Mouse (Mus musculus): ENCODE results near the gene Stxbp1. TPM values are rescaled to one million over a fixed set of nuclear protein-coding genes. Genes with fewer than 3 reads are reported as not detected.
A peak's percentile ranks its signal among the peaks of the same experiment; 100 is the strongest.

Stxbp1 gene
- total RNA-seq, 2 experiments from 2014 or later, result 601 to 619 TPM

DNA sequence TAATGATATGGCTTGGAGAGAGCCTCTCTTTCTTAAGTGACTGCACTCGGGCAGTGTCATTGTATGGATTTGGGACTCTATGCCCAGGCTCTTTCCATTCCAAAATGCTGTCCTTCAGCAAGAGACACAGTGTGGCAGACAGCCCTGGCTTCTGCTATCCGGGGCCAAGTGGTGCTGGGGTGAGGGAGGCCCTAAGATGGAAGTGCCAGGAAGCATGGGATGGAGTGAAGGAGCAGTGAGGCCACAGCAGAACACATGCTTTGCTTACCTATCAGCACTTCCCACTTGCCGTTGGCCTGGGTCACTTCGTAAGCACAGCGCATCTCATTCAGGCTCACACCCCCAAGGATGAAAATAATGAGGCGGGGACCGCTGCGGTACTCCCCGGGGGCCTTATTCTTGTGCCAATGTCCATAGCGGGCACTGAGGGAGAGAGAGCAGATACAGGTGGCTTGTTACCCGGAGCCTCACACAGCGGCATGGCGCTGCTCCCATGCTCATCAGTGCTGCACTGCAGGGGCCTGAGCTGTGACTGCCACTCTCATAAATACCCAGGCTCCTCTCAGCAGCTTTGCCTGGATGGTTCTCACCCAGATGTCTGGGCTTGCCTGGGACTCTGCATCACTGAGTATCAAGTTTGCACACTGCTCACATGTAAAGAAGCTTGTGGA lies 51.2 kb downstream of the Stxbp1 start:
- no peak for DNase-seq (ENCODE audit: low spot score in 2 of 2)

DNA sequence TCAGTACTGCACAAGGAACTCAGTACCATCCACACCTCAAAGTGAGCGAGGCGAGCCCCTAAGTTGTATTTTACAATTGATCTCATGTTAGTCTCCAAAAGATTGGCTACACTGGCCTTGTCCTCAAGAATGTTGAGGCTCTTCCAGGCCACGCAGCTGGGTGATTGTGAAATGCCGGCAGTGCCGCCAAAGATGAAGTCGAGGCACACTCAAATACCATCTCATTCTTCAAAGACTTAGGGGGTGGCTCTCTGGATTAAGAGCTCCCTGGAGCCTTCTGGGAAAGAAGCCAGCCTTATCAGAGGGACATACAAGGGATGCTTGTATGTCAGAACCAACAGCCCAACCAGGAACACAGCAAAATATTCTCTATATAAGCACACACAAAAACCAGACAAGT lies 55.7 kb downstream of the Stxbp1 start:
- no peak for DNase-seq (ENCODE audit: low spot score in 2 of 2)

DNA sequence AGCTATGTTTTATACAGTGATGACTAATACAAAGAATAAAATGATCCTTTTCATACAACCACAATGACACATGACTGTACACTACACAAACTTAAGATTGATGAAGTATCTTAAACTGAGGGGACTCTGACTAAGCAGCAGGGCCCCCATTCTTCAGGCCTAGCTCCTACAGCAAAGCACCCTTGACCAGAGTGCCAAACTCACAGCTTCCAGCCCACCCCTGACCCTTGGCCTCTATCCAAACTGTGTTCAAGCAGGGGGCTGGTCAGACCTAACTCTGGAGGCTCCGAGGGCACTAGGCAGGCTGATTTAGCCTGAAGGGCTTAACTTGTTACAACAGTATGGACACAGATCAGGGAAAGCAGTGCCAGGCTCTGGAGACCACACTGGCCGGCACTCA lies 58.5 kb downstream of the Stxbp1 start:
- DNase-seq (ENCODE audit: low spot score in 2 of 2), result no peak

DNA sequence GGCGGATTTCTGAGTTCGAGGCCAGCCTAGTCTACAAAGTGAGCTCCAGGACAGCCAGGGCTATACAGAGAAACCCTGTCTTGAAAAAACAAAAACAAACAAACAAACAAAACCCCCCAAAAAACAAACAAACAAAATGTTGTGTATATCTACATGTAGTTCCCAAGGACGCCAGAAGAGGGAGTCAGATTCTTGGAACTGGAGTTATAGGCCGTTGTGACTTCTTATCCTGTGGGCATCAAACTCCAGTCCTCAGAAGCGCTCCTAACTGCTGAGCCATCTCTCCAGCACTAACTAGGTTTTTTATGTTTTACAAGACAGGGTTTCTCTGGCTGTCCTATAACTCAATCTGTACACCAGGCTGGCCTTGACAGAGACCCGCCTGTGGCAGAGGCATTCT lies 59.9 kb downstream of the Stxbp1 start:
- DNase-seq (ENCODE audit: low spot score in 2 of 2), result no peak

DNA sequence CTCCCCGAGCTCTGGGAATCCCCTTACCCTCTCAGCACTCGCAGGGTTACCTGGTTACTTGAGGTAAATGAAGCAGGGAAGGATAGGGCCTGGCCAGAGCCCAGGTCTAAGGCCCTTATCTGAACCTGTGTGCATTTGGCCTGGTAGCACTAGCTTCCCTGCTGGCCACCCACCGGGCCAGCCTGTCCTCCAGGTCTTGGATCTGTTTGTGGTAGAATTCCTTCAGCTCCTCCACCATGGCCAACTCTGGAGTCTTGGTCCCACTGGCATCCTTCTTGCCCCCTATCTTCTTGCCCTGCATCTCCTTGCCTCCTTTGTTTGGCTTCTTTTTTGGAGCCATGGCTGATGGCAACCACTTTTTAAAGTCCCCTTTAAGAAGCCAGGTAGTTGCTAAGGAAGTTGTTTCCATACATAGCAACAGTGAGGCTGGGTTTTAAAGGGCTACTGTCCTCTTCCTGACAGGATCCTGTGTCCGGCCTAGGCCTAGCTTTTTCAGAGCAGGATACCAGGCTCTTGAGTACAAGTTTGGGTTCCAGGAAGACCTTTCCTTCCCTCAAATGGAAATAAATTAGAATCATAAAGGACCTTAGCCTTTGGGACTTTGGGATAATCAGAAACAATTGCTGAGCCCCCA lies 62.9 kb downstream of the Stxbp1 start, which contains the start of gene Cfap157:
Gene Cfap157 (minus strand): TSS at position 381 of the 634 bp plus-strand sequence.
- DNase-seq (ENCODE audit: low spot score in 2 of 2), result no peak

DNA sequence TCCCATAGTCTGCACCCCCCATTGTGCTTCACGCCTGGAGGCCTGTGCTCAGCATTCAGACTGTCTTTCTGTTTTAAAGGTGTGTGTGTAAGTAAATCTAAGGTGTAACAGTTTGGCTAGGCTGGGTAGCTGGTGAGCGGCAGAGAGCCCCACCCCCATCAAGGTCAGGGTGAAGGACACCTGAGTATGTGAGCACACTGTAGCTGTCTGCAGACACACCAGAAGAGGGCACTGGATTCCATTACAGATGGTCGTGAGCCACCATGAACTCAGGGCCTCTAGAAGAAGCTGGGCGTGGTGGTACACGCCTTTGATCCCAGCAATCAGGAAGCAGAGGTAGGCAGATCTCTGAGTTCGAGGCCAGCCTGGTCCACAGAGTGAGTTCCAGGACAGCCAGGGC lies 65.3 kb downstream of the Stxbp1 start:
- DNase-seq (ENCODE audit: low spot score in 2 of 2), result no peak

DNA sequence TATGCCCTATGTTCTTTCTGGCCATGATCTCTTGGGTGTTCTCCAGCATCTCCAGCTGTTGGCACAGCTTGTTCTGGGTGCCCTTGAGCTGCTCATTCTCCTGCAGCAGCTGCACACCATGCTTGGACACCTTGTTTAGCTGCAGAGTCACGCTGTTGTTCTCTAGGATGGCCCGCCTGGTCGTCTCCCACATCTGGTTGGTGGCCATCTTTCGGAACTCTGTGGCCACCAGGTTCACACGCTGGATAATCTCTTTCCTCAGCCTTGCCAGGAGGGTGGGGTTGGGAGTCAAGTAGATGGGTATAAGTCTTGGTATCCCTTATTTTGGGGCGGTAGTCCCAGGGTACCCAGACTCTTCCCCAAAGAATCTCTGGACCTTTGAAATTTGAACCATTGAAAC lies 67.3 kb downstream of the Stxbp1 start:
- DNase-seq (ENCODE audit: low spot score in 2 of 2), result no peak

DNA sequence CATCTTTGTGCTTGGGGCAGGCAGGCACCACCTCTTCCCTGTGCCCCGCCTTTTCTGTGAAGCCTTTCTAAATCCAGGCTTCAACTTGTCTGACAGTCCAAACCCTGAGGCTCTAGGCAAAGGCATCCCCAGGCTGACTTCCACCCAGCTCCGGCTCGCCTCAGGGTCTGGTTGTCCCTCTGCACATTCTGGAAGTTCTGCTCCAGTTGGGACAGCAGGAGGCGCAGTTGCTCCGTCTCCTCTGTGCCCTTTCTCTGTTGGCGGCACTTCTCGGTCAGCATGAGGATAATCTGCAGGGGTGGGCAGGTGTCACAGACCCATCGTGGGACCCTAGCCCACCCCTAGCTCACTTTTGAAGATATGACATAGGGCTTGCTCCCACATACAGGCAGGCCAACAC lies 67.9 kb downstream of the Stxbp1 start:
- DNase-seq (ENCODE audit: low spot score in 2 of 2), result peak; percentile 48 to 68

DNA sequence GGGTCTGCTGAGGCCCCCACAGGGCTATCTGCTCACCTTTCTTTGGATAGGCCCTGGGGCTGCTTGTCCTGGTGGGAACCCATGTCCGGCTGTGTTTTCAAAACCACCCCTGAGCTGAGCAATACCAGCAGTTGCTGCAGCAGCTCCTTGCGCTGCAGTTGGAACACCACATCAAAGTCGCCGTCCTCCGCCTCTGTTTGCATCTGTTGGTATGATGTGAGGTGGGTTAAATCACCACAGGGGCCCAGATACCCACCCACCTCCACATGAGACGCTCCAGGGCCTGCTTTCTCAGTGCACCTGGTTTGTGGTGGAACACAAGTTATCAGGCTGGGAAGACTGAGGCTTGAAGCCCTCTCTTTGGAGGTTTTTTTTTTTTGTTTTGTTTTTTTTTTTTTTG lies 69.0 kb downstream of the Stxbp1 start:
- no peak for DNase-seq (ENCODE audit: low spot score in 2 of 2)

DNA sequence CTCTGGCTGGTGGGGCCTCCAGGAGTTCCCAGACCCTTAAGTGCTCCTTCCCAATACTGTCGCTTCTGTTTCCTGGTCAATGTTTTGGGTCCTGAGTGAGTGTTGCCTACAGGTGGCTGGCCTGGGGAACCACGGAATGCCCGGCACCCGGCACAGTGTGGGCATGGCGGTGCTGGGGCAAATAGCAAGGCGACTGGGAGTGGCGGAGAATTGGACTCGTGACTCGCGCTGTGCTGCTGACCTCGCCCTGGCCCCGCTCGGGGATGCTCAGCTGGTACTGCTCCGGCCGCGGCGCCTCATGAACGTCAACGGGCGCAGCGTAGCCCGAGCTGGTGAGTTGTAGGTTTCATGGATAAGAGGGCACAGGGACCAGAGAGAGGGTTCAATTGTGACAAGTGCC lies 70.9 kb downstream of the Stxbp1 start:
- no peak for DNase-seq (ENCODE audit: low spot score in 2 of 2)

DNA sequence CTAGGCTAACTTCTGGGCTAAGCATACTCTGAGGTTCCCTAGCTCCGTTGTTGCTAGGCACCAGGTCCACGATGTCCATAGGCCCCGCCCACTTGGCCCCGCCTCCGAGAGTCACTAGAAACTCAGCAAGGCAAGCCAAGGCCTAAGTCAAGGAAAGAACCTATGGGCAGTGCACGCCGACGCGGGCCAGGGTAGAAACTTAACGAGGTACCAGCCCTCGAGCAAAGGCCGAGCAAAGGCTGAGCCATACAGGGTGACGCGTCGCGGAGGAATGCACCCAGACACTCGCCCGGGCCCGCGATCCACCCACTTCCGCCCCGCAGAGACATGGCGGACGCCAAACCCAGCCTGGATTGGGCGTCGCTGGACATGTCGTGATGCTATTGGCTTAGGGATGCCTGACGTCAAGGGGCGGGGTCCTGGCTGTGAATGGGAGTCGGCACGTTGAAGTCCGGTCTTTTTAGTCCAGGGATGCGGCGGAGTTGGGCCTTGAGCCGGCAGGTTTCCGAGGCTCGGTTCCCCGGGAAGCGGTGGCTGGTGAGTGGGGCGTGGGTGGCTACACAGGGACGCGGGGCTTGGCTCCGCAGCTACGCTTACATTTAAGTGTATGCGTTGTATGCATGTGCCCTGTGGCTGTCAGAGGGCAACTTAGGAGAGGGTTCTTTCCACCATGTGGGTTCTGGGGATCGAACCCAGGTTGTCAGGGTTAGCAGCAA lies 71.5 kb downstream of the Stxbp1 start, which contains the start of the genes Ttc16 and Ptrh1:
Gene Ttc16 (minus strand): TSS at position 275 of the 716 bp plus-strand sequence.
Gene Ptrh1 (plus strand): TSS at position 428 of the 716 bp plus-strand sequence.
- DNase-seq (ENCODE audit: low spot score in 2 of 2), result peak; percentile 97 to 98

DNA sequence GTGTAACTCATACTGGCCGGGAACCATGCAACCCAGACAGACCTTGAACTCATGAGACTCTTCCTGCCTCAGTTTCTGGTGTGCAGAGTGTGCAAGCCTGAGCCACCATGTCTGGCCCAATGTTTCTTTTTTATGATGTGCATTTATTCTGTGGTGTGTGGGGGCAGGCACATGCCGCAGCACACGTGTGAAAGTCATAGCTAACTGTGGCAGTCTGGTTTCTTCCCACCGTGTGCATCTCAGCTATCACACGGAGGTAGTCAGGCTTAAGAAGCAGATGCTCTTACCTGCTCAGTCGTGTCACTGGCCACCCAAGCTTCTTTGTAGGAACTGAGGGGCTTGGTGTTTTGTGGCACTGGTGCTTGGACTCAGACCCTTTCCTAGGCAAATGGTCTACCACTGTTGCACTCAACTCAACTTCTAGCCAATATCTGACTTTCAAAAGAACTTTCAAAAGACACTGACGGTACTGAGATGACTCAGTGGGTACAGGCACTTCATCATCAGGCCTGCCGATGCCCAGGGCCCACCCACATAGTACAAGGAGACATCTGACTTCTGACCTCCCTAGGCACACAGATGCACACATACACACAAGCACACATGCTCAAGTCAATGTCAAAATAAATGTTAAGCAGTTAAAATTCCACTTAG lies 74.3 kb downstream of the Stxbp1 start:
- DNase-seq (ENCODE audit: low spot score in 2 of 2), result no peak

DNA sequence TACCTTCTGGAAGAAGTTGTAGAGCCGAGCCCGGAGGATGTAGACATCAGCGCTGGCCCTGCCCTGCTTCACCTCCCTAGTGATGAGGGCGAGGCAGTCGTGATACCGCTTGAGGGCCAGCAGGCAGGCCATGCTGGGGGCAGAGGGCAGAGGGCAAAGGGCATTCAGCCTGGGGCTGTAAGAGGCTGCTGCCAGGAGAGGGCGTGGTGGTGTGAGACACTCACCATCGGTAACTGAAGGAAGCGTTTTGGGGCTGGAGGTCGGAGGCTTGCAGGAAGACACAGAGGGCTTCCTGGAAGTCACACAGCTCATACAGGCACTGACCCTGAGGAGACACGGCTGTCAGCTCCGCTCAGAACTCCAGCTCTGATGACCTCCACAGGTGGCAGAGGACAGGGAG lies 75.2 kb downstream of the Stxbp1 start:
- no peak for DNase-seq (ENCODE audit: low spot score in 2 of 2)

DNA sequence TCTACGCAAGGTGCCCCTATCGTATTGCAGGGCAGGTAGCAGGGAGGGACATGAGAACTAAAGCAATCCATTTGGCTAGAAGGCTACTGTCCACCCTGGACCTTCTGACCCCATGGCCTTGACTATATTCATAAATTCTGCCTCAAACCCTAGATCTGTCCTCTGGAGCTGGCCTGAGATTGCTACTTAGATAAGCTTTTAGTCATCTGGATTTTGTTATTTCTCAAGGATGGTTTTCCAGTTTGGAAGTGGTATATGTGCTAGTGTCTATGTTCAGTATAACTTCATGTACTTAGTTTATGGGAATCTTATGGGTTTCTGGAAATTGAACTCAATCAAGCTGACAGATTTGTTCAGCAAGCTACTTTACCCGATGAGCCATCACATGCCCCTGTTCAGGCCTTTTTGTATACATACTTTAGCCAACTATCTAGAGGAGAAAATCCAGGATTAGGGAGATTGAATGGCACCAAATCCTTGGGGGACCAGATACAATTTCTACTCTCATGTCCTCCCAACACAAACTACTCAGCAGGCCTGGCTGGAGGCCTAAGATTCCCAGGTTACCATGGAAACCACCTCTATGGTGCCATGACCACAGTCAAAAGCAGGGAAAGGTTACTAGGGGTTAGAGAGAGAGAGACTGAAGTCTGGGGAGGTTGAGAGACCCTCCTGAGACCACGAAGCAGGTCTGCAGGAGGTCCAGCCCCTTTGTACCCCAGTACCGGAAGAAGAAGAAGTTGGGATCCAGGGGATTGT lies 77.5 kb downstream of the Stxbp1 start:
- no peak for DNase-seq (ENCODE audit: low spot score in 2 of 2)

DNA sequence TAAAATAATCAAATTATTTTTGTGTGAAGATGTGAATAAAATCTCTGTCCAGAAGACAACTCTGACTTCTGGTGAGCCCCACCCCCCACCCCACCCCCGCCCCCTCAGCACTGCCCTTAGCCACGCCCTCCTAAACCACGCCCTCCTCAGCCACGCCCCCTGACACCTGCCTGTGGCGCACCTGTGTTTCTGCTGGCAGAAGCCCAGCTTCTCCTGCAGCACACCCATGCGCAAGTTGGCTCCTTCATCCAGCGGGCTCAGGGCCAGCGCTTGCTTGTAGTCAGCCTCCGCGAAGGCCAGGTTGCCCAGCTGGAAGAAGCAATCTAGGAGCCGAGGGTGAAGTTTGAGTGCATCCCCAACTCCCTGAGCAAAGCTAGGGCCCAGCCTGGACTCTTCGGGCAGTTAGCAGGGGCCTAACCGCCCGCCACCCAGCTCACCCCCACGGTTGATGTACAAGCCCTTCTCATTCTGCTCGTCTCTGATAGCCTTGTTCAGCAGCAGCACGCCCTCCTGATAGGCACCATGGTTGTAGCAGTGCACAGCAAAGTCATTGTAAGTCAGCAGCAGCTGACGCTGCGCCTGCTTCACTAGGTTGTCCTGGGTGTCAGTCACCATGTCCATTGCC lies 78.3 kb downstream of the Stxbp1 start:
- no peak for DNase-seq (ENCODE audit: low spot score in 2 of 2)

DNA sequence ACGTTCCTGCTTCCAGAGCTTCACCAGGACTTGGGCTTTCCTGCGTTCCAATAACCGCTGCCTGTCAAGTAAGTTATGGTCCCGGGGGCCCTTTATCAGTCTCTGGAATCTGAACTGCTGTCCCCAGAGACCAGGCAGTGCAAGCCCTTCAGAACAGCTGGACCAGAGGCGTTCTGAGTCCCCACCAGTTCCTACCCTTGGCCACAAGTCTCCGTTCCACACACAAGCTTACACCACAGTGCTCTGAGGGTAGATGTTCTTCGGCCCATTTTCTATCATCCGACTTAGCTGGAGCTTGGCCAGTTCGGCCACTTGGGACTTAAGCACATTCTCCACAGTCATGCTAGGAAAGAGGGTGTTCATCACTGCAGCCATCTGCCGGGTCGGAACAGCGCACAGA lies 79.8 kb downstream of the Stxbp1 start:
- no peak for DNase-seq (ENCODE audit: low spot score in 2 of 2)

DNA sequence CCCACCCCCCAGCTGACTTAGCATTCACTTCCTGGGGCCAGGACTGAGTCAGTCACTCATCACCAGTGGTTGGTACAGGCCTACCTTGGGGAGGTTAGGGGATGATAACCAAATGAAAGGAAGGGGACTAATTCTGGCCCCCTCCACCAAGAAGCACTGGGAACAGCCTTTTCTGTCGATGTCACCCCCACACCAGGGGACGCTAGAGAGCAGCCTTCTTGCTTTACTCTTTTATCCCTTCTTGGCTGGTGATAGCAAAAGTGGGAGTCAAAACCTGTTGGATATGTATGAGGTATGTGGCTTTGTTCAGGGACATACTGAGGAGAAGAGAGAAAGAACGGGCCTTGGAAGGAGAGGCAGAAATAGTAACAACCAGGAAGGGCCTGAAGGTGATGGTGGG lies 83.7 kb downstream of the Stxbp1 start:
- DNase-seq (ENCODE audit: low spot score in 2 of 2), result no peak

DNA sequence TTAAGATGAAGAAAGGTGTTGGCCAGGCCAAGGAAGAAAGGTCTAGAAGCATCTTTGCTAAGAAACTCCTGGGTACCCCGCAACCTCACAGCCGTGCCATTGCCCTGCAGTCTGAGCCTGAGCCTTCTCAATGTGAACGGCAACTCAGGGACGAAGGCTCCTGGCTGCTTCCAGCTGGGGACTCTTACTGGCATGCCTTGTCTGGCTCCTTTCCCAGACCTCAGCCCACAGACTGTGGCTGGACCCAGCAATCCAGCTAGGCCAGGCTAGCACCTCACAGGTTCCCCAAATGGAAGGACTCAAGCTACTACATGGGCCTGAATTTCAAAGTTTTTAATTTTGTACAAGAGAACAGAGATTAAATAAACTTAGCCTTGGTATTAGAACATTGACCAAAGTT lies 85.2 kb downstream of the Stxbp1 start:
- no peak for DNase-seq (ENCODE audit: low spot score in 2 of 2)

DNA sequence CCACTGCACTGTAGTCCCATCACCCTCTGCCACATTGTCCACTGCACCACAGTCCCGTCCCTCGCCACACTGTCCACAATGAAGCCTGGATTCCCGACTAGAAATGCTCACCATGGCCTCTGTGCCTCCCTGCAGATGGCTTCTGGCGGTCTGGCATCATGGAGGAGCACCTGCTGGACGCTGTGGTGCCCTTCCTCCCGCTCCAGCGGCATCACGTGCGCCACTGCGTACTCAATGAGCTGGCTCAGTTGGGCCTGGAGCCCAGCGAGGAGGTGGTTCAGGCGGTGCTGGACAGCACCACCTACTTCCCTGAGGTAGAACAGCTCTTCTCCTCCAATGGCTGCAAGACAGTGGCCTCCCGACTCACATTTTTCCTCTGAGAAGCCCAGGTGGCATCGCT lies 85.7 kb downstream of the Stxbp1 start:
- no peak for DNase-seq (ENCODE audit: low spot score in 2 of 2)

DNA sequence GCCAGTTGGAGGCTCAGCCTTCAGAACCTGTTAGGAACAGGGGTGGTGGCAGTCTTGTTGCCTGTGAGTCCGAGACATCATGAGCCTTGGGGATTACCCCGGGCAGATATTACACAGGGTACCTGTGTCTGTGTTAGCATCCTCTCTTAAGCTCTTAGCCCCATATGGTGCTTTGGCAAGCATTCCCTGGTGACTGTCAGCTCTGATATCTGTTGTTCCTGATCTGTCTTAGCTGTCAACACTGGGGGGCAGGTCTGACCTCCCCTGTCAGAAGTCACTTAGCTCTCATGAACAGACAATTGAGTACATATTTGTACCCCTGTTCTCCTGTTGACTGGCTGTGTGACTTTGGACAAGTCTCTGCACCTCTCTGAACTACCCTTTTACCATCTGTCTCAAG lies 88.0 kb downstream of the Stxbp1 start:
- no peak for DNase-seq (ENCODE audit: low spot score in 2 of 2)

DNA sequence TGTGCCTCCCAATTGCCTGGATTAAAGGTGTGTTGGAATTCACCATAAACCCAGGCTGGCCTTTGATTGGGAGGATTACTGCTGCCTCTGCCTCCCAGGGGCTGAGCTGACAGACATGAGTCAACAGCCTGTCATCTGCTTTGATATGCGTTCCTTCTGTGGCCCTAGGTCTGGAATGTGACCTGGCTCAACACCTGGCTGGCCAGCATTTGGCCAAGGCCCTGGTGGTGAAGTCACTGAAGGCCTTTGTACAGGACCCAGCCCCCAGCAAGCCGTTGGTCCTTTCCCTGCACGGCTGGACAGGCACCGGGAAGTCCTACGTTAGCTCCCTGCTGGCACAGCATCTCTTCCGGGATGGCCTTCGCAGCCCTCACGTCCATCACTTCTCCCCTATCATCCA lies 88.5 kb downstream of the Stxbp1 start:
- no peak for DNase-seq (ENCODE audit: low spot score in 2 of 2)
